Mouse (Mus musculus): ENCODE measurements around the gene Gm37240. TPM values are rescaled to one million over a fixed set of nuclear protein-coding genes. Genes with fewer than 3 reads are reported as not detected.
"Not testable (repeated sequence)": the region's sequence is repeated elsewhere in the genome, so short reads cannot be mapped to it uniquely, and the experiment has no call there.

Gene Gm37240
- polyA plus RNA-seq, 1 experiment: 1.0 TPM

DNA sequence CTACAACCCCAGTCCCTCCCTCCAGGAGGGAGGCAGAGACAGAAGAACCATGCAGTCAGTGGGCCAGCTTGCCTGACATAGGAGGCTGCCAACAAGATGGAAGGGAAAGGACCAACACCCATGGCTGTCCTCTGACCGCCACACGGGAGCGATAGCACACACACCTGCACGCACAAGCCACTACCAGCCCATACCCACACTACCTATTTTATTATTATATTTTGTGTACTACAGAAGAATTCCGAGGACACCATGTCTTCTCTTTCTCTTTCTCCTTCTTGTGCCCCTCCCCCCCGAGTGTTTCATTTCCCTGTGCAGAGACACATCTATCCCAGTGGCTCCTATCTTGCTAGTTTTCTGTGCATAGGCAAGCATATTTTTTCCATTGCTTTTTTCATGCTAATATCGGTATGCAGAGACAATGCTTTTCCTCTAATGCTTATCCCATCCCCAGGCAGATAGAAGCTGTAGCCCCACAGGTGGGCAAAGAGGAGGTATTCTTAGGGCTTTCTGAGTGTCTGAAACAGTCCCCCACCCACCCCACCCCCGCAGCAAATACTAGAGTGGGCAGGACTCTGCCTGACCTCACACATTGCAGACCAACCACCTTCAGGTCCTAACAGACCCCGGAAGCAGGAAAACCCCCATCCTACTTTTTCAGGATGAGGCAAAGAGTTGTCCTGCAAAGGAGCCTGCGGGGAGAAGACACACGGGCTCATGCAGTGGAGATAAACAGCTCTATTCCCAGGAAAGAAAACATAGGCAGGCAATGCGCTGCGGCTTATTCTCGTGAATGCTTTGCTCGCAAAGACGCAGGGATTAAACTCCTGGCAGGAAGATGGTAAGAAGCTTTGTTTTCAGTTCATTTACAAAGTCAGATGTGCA lies 1232.2 kb downstream of the Gm37240 start:
- no peak overlapping the region for H3K4me3 ChIP-seq (replicated peaks; ENCODE audit: control insufficient read depth, low read depth, low read length)
- TF ChIP-seq CTCF (IDR thresholded peaks at IDR 0.05; ENCODE audit: control insufficient read depth, insufficient read depth, low read length) (no peak), POLR2A (IDR thresholded peaks at IDR 0.05; ENCODE audit: borderline replicate concordance, control insufficient read depth, low read depth, low read length) (no peak)
- H3K4me1 ChIP-seq (ENCODE audit: control insufficient read depth, insufficient read depth, low read length): peaks cover 13% of the 10 kb centered on the region; the same call in 1 of the 2 replicates
- no peak overlapping the region for H3K27ac ChIP-seq (ENCODE audit: control insufficient read depth, insufficient read depth, low read depth, low read length, poor library complexity)
- WGBS: 82% methylated on average over 16 of the region's 16 CpGs

DNA sequence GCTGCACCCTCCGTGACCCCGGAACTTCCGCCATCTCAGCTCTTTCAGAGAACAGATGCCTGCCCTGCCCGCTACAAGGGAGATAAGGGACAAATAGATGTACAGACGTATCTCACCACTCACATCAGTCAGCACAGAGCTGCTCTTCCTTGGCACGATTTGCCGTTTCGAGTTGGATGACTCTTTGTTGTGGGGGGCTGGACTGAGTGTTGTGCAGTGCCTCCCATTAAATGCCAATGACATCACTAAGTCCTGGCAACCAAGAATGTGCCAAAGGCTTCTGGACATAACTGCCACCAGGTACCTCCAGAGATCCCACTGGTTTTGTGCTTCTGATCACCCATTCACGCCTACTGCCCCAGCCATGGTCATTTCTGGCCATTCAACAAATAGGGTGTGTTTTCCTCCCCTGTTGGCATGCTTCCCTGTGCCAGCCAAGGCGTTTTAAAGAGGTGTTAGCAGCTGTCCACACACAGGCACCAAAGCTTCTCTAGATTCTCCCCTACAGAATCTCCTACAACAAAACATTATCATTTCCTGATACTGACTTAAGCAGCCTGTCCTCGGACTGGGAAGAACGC lies 1233.0 kb downstream of the Gm37240 start:
- WGBS: 23% methylated on average over 12 of the region's 12 CpGs
- H3K4me1 ChIP-seq (ENCODE audit: control insufficient read depth, insufficient read depth, low read length): peaks cover 13% of the 10 kb centered on the region; the same call in 1 of the 2 replicates
- TF ChIP-seq POLR2A (IDR thresholded peaks at IDR 0.05; ENCODE audit: borderline replicate concordance, control insufficient read depth, low read depth, low read length) (no peak), CTCF (IDR thresholded peaks at IDR 0.05; ENCODE audit: control insufficient read depth, insufficient read depth, low read length) (no peak)
- H3K27ac ChIP-seq (ENCODE audit: control insufficient read depth, insufficient read depth, low read depth, low read length, poor library complexity): peak overlapping the region; percentile 1; the same call in 1 of the 2 replicates
- peak overlapping the region; percentile 12 for H3K4me3 ChIP-seq (replicated peaks; ENCODE audit: control insufficient read depth, low read depth, low read length)

DNA sequence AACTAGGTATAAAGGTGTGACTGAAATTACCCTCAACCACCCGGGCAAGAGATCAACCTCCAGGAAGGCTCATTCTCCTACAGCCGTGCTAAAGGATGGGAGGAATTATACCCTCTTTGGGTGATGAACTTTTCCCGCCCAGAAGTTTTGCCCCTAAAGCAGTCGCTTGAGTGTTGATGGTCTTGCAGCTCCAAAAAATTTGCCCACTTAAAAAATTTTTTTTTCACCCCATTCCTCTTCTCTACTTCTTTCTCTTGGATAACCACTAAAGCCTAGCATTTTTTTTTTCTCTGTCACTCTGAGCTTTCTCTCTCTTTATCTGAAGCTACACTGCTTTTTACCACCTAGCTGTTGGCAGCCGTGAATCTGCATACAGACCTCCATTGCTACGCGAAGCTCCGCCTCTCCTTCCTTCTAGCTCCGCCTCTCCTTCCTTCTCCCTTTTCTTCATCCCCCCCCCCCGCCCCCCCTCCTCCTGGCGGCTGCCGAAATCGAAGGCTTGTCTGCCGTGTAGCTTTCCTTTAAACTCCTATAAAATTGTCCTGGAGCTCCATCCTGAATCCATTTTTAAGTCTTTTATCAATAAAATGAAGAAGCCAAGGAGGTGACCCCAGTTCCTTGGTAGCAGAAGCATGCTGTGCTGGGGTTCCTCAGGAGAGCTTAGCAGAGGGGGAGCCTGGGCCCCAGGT lies 1233.6 kb downstream of the Gm37240 start:
- 15% methylated on average over 14 of the region's 14 CpGs for WGBS
- H3K27ac ChIP-seq (ENCODE audit: control insufficient read depth, insufficient read depth, low read depth, low read length, poor library complexity): 0 out of 2 replicates have a peak overlapping the region, but pooled peaks have one; percentile 1
- H3K4me3 ChIP-seq (replicated peaks; ENCODE audit: control insufficient read depth, low read depth, low read length): peak overlapping the region; percentile 12
- TF ChIP-seq POLR2A (IDR thresholded peaks at IDR 0.05; ENCODE audit: borderline replicate concordance, control insufficient read depth, low read depth, low read length) (no peak), CTCF (IDR thresholded peaks at IDR 0.05; ENCODE audit: control insufficient read depth, insufficient read depth, low read length) (no peak)
- H3K4me1 ChIP-seq (ENCODE audit: control insufficient read depth, insufficient read depth, low read length): peaks cover 13% of the 10 kb centered on the region; the same call in 1 of the 2 replicates

DNA sequence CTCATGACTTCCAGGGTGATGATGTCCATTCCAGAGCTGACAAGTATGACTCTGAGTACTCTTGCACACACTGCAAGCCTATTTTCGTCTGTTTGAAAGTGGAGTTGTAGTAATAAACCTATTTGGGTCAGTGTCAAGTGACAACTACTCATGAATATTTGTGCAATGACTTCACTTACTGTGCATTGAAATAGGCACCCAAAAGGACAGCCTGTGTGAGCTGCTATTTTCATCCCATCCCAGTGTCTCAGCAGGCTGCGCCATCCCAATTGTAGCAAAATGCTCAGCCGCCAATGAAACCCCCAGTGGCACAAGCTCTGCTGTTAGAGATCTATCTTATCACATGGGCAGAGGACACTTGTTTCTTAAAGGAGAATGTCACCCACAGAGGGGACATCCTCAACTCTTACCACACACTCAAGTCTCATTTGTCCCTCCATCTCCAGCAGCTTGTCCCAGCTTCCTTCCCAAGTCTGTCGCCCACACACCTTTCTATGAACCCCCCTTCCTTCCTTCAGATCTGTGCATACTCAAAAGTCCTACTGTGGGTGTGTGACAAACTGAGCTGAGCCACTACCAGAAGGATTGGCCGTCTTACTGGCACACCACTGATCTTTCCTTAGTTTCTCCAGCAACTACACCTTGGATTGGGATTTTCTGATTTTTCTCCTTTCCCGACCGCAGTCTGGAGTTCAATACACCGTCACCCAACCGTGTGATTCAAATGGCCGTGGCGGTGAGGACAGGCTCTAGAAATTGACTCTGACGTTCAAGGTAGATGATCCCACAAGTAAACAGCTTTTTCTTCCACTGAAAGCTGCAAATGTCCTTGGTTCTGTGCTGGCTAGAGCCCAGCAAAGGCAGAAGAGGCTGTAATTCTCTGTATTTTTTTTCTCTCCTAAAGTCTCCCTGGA lies 1234.4 kb downstream of the Gm37240 start:
- WGBS: 84% methylated on average over 12 of the region's 12 CpGs
- TF ChIP-seq CTCF (IDR thresholded peaks at IDR 0.05; ENCODE audit: control insufficient read depth, insufficient read depth, low read length) (no peak), POLR2A (IDR thresholded peaks at IDR 0.05; ENCODE audit: borderline replicate concordance, control insufficient read depth, low read depth, low read length) (no peak)
- H3K4me3 ChIP-seq (replicated peaks; ENCODE audit: control insufficient read depth, low read depth, low read length): no peak overlapping the region

DNA sequence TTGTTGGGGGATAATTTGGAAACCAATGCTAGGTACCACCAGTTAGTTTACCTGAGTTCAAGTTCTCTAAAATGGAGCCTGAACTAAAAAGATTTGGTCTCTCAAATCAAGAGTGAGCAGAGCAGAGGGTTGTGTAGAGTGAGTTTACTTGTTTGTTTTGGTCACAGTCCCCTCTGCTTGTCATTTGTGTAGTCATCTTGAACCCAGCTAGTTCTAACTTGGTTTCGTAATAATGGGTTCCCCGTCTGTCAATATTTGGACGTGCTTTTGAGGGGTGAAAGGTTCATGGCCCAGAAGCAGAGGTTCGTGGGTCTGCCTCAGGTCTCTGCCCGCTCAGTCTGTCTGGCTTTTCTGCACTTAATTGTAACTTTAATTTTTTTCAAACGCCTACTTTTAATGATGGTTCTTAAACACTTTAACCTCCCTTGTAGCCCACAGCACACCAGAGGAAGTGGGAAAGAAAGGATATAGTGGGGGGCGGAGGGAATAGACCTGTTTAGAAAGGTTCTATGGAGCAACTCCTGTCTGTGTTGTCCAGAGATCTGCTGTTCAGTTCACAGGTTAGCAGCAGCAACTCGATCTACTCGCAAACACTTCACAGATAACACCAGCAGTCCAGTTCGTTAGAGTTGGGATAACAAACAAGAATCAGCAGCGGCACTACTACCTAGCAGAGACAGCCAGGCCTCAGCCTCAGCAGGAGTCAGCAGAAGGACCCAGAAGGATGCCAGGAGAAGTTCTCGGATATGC lies 1237.6 kb downstream of the Gm37240 start:
- peaks cover 7% of the 10 kb centered on the region for H3K4me1 ChIP-seq (ENCODE audit: control insufficient read depth, insufficient read depth, low read length)
- WGBS: 76% methylated on average over 12 of the region's 12 CpGs
- H3K27ac ChIP-seq (ENCODE audit: control insufficient read depth, insufficient read depth, low read depth, low read length, poor library complexity): no peak overlapping the region

More for the DNA sequence above, 1234.4 kb downstream of the Gm37240 start:
- Histone ChIP-seq H3K4me1 (ENCODE audit: control insufficient read depth, insufficient read depth, low read length) (peaks cover 13% of the 10 kb centered on the region; the same call in 1 of the 2 replicates), H3K27ac (ENCODE audit: control insufficient read depth, insufficient read depth, low read depth, low read length, poor library complexity) (no peak overlapping the region)

DNA sequence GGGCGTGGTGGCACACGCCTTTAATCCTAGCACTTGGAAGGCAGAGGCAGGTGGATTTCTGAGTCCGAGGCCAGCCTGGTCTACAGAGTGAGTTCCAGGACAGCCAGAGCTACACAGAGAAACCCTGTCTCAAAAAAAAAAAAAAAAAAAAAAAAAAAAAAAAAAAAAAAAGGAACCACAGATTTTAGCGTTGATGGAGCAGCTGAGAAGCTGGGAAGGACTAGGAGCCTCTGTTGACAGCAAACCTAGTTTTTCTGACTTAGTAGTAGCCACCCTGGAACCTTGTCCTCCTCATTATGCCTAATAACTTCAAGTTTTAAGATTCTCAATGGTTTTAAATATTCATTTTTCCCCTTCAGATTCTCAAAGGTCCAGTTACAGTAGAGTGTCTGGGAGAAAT lies 1239.2 kb downstream of the Gm37240 start:
- not testable (repeated sequence) for H3K4me1 ChIP-seq (ENCODE audit: control insufficient read depth, insufficient read depth, low read length); H3K27ac ChIP-seq (ENCODE audit: control insufficient read depth, insufficient read depth, low read depth, low read length, poor library complexity)
- WGBS: 62% methylated on average over 4 of the region's 4 CpGs

More for the DNA sequence above, 1237.6 kb downstream of the Gm37240 start:
- TF ChIP-seq CTCF (IDR thresholded peaks at IDR 0.05; ENCODE audit: control insufficient read depth, insufficient read depth, low read length): no peak
- no peak for TF ChIP-seq POLR2A (IDR thresholded peaks at IDR 0.05; ENCODE audit: borderline replicate concordance, control insufficient read depth, low read depth, low read length)
- H3K4me3 ChIP-seq (replicated peaks; ENCODE audit: control insufficient read depth, low read depth, low read length): no peak overlapping the region

DNA sequence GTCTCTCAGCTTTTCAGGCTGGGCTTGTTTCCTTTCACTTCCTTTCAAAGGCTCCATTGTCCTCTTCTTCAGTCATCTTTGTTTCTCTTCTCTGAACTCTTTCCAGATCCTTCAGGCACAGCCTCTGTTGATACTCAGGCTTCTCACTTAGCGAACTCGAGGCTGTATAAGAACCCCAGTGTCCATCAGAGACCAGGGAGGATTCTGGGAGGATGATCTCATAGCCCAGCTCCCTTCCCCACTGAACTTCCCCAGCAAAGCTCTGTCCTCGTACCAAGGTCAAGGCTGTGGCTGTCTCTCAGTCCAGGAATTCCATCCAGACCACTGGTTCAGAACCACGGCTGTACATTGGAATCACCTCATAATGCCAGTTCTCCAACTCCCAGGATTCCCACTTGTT lies 1239.7 kb downstream of the Gm37240 start:
- Histone ChIP-seq H3K4me3 (replicated peaks; ENCODE audit: control insufficient read depth, low read depth, low read length) (no peak overlapping the region), H3K4me1 (ENCODE audit: control insufficient read depth, insufficient read depth, low read length) (peaks cover 2% of the 10 kb centered on the region), H3K27ac (ENCODE audit: control insufficient read depth, insufficient read depth, low read depth, low read length, poor library complexity) (no peak overlapping the region)
- 61% methylated on average over 4 of the region's 4 CpGs for WGBS
- TF ChIP-seq POLR2A (IDR thresholded peaks at IDR 0.05; ENCODE audit: borderline replicate concordance, control insufficient read depth, low read depth, low read length): no peak

More for the DNA sequence above, 1239.2 kb downstream of the Gm37240 start:
- not testable (repeated sequence) for H3K4me3 ChIP-seq (replicated peaks; ENCODE audit: control insufficient read depth, low read depth, low read length)
